Mouse (Mus musculus) liver, adult 2 months (tissue): ENCODE measurements around the gene Tph2.

Experiments used
- CTCF ChIP-seq: fragments of 200-500 bp; IDR thresholded peaks from 2 replicates; pipeline ENCODE4 v1.5.1; 2011; ENCODE audit warnings: low read depth, low read length, control low read depth
- POLR2A ChIP-seq: fragments of 200-500 bp; IDR thresholded peaks from 2 replicates; pipeline ENCODE4 v1.6.1; 2011; ENCODE audit warnings: low read length, control low read depth; ENCODE audit not compliant: insufficient read depth; ENCODE audit errors: extremely low read depth

GRCm38 (mm10) chr10:115169410-115169809, 15.4 kb downstream of the Tph2 start:
- TF ChIP-seq POLR2A (no peak), CTCF (no peak)
